Mouse (Mus musculus): ENCODE measurements around the gene Tapt1.

DNA sequence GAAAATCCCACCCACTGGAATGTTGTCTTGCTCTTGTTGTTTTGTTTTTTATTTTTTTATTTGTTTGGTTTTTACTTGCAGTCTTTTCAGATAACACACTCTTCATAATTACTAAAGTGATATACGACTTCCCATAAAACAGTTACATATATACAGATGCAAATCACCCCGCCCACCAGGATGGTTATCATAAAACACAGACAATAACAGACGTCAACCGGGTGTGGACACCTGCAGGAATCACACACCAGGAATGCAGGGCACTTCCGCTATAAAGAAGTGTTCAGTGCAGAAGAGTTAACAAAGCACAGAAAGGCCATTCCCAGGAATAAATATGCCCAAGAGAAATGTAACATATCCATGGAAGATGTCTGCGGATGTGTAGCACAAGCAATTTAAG lies 68.7 kb downstream of the Tapt1 start:
- no peak for TF ChIP-seq CTCF (IDR thresholded peaks at IDR 0.05; ENCODE audit: control insufficient read depth, insufficient read depth, low read length)
- no peak for TF ChIP-seq POLR2A (IDR thresholded peaks at IDR 0.05; ENCODE audit: borderline replicate concordance, control insufficient read depth, low read depth, low read length)

Measured in bone marrow, adult 2 months (tissue).